Mouse (Mus musculus) layer of hippocampus, postnatal 36 days (tissue): ENCODE measurements around the gene Gpc6. TPM values are rescaled to one million over a fixed set of nuclear protein-coding genes. Genes with fewer than 3 reads are reported as not detected.
A peak's percentile ranks its signal among the peaks of the same experiment; 100 is the strongest.

Experiments
- DNase-seq, 2 experiments: peaks; one replicate each; pipeline ENCODE4 v3.0.0; 2022
- total RNA-seq, 2 experiments: library from RNA; stranded (reverse); gene quantifications; 2 replicates each; pipeline ENCODE4 v1.2.3; 2021

Gpc6 gene
- 10 to 100 TPM; 11.4 to 13.6 TPM for total RNA-seq

DNA sequence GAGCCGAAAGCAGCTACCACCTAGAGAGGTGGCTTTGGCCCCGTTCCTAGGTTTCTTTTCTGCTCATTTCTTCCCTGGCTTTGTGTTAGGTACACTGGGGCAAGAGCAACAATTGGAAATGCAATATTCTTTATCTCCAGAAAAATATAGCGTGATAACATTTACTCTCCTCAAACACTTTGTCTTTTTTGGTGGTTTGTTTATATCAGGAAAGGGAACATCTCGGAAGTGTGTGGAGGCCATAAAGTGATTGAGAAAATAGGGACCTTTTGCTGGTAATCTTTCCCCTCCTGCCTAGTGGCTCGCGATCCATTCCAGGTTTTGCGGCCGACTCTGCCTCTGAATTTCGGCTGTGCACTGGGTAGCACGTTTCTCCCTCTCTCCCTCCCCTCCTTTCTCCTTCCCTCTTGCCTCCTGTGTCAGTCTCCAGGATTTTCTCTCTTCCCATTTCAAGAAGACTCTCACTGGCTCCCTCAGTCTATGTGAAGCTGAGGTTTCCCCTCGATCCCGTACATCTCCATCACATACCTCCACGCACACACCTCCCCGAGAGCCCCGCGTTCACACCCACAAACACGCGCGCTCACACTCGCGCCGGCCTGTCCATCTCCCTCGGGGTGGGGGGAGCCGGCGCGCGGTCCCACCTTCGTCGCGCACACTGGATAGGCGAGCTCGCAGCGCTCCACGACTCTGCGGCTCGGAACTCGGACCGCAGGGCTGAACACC is at the start of gene Gpc6:
Gpc6 (plus strand) TSS at position 440 of the 726 bp plus-strand sequence.
- peak; percentile 76 to 80 for DNase-seq

DNA sequence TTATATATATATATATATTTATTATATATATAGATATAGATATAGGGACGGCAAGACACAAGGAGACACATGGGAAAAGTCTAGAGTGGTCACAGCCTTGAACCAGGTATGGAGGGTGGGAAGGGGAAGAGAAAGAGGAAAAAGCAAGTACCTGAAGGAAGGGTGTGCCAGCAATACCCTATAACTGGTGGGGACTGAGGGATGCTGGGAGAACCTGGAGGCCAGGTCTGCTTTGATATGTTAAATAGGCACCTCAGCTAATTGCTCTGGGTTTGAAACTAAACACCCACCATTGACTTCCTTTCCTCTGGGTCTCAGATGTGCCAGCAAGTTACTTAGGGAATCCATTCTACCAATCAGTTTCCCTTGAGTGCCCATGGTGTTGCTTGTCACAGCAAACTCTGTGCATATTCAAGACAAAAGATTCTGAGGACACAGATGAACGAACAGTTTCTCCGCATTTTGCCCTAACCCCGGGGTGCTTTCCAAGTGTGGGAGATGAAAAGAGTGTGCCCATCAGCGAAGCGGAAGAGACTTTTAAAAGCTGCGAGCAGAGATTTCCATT is 42.6 kb upstream of the Gpc6 start:
- no peak for DNase-seq

DNA sequence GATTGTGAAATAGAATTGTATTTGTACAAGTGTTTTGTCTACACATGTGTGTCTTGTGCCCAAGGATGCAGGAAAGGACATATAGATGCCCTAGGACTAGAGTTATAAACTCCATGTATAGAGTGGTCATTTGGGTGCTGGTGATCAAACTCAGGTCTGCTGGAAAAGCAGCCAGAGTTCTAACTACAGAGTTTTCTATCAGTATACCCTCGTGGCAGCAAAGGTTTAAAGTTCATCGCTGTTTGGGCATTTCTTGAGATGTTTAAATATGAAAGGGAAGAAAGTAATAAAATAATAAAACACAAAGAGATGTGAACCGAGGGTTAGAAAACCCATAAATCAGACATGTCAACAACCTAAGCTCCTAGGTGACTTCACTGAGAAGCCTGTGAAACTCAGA is 30.8 kb upstream of the Gpc6 start:
- no peak for DNase-seq

DNA sequence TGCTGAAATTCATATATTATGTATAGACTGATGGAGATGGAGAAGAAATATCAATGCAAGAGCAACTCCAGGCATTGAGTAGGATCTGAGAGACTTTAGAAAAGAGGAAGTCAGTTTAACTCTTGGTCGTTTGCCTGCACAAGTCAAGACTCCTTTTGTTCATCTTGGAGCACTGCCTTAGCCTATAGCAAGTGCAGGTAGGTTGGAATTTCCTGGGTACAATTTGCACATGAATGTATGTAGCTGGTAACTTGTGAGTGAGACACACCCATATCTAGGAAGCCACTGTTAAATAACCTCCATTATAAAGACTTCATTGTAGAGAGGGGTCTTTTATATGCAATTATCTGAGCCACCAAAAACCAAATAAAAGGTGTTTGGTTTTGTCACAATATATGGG is 27.1 kb upstream of the Gpc6 start:
- DNase-seq: no peak

DNA sequence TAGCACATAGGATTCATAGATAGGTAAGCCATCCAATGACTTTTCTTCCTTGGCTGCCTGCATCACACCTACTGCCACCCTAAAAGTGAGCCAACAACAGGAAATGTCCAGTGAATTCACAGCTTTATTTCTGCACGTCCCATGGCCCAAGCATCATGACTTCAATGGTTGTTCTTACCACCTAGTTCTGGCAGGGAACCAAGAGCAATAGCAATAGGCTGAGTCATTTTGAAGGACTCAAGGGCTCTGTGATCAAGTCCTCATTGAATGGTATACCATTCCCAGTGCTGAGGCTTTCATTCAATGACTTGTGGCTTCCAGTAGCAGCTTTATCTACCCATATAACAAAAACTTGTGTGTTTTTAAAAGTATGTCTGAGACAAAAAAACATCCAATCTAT is 13.3 kb upstream of the Gpc6 start:
- no peak for DNase-seq

DNA sequence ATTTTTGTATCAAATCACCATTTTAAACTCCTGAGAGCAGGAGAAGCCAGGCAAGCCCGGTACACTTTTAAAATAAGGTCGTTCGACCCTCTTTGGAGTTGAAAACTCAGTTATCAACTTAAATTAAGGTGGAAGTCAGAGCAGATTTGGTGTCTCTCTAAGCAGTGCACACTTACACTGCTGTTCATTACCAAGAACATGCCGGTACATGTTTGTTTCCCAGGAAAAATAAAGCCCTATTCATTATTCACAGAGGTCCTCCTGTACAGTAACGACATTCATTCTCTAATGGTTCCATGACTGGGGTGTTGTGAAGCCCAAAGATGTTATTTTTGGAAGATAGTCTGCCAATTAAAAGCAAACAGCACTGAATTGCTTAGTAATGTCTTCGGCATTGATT is 8.2 kb upstream of the Gpc6 start:
- no peak for DNase-seq

DNA sequence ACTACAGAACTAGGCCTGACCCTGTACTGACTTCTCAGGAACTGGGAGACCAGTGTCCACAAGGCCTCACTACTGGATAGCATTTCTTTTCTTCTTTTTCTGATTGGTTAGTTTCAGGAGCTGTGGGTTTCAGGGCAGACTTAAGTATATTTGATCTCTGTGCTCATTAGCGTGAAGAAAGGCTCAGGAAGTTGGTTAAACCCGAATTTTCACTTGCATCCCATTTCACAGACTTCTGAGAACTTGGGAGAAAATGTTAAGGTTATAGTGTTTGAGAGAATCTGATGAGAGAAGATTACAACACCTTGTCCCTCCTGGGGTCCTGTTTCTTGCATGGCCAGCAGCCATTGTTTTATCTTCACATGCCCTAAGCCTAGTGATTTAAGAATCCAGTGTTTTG is 849 bp upstream of the Gpc6 start:
- DNase-seq: no peak

DNA sequence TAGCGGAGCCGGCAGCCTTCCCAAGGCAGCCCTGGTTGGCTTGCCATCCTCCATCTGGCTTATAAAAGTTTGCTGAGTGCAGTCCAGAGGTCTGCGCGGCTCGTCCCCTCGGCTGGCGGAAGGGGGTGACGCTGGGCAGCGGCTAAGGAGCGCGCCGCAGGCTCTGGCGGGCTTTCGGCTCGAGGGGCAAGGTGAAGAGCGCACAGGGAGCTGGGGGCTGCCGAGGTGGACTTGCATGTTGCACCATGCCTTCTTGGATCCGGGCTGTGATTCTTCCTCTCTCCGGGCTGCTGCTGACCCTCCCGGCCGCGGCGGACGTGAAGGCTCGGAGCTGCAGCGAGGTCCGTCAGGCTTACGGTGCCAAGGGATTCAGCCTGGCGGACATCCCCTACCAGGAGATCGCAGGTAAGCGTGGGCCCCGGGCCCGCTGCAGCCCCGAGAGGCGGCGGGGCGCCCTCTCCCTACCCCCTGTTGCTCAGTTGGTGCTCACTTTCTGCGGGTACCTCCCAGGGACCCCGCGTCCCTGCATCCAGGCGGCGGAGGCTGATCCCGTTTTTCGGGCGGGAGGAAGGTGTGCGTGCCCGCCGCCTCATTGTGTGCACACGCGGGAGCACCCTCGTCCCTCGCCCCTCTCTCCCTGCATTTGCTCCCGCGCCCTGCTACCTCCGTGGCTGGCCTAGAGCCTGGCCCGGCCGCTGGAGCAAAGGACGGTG is 732 bp downstream of the Gpc6 start:
- DNase-seq: peak; percentile 24 to 26

DNA sequence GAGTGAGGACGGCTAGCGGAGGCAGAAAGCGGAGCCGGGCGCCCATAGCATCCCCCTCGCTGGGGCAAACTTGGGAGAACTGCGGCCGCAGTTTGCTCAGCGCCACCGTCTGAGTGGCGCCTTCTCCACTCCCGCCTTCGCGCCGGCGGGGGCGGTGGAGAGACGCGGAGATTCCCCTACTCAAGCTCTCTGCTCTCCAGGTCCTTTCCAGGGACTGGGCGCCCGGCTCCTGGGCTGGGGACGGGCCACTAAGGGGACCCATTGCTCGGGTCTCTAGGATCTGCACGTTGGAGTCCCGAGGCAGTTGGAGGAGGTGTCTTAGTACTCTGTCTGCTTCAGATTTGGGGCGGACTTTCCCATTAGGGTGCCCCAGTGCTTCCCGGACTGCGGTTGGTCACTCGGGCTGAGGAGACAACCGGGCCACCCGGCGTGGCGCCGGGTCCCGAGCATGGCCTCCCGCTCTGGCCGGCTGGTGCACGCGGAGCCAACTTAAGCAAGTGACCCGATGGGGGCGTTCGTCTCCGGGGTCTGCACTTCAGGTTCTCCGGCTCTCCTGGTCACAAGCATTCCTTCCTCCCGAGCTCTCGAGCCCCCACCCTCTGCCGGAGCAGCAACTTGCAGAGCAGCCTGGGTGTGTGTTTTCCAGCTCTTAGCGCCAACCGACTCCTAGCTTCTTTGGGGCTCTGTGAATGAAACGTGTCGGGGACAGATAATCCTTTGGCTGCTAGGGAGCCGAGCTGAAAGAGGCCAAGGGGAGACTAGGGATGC is 1.5 kb downstream of the Gpc6 start:
- peak; percentile 64 for DNase-seq

DNA sequence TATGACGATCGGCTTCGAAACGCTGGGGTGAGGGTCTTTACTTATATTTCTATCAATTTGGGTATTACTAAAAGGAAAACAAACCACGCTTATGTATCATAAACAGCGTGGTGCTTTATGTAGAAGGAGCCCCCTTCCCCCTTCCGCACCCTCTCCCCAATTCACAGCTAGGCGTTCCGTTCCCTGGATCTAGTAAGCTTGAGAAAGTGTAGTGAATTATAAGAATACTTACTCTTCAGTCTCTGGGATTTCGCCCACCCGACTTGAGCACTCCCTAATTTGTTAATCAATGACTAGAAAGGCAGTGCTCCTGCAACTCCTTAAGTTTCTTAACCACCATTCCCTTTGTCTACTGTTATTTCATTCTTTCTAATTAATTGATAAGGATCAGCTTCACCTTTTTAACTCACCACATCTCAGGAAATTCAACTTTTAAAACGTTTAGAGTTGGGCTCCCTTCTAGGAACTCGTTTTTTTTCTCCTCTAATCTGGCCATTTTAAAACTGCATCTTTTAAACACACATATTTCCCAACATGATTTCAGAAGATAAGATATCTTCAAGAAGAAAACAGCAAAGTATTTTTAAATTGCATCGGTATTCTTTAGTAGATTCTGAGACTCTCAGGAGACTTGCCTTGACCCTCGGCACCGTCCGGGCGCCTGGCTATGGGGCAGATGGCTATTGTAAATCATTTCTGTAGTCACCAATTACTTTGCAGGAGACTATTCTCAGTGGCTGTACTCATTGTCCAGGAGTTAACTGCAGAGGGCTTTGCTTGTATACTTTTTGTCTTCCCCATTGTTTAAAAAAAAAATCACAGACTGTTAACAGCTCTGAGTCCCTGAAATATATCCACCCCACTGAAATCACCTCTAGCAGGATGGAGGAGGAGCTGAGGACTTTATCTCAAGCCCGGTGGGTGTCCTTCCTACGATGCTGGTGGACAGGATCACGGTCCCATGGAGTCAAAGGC is 2.5 kb downstream of the Gpc6 start:
- no peak for DNase-seq

DNA sequence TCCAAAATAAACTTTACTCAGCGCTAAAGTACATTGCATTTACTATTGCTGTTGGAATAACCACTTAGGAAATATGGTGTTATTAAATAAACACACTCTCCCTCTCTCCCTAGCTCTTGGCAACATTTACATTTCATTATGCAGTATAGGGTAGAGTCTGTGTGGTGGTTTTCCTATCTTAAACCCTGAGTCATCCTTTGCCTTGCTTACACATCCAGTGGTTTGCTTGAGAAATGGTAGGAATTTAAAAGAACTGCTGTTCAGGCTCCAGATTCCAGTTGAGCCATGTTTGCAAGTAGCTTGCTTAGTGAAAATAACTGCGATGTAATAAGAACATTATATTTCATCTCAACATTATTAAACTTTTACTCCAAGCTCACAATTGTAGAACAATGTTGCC is 3.3 kb downstream of the Gpc6 start:
- no peak for DNase-seq

DNA sequence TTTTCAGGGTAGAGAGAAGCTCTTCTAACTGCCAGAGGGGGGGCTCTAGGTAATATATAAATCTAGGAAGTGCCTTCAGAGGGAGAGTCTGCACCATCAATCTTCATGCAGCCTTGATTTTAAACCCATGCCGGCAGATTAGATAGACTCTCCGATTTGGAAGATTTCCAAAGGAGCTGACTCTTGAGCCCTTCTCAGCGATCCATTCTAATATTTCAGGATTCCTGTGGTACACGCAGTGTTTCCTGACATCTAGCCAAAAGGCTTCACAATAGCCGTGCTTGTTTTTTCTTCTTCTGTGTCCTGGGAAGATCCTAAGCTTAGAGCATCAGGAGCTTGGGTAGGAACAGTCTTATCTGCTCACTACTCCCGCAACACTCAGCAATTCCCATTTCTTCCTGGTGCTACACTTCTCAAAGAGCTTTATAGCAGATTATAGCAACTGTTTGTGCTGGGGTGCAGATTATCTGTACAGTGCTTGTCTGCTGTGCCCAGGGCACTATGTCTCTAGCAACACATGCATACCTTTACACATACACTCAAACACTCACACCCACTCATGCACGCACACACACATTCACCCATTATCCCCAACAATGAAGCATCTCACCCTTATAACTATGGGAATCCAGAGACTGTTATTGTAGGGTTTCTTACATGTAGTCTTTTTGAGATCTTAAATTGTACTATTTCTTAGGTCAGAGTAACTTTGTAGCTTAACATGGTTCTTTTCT is 3.8 kb downstream of the Gpc6 start:
- DNase-seq: no peak

DNA sequence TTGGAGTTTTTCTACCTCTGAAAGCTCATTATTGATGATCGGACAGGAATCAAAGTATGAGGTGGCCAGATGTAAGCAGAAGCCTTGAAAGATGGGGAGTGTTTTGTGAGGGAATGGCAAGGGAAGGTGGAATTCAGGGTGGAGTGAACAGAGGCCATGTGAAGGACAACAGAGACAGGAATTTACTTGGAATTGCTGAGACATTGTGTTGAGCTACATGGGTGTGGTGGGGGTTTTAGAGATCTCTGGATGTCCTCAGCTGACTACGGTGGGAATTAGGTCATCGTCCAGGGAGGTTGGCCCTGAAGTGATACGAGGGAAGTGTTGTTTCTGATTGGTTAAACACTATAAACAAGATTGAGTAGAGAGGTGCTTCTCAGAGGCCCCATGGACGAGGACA is 8.7 kb downstream of the Gpc6 start:
- no peak for DNase-seq

DNA sequence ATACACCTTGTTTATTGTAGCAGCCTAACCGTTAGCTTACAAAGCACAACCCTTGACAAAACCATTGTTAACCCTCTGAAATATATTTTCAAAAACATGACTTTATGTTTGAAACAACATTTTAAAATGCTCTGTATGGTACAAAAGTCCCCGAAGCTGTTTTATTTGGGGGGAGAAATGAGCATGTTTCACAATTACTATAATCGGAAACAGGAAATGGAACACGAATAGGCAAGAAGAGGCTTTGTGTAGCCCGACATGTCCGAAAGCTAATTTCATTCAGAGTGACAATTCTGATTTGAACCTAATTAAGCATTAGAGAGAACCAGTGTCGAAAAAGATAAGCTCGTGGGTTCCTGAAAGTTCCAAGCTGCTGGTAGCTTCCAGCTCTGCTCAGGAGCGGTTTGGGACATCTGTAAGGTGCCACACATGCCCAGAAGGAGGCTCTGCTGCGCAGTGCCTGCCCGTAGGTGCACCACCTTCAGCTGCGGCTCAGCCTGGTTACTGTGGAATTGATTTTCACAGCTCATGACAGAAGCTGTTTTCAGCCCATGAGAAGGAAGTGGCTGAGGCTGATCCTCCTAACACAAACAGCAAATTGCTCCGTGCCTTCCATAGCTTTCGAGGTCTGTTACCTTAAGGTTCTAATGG is 12.9 kb downstream of the Gpc6 start:
- peak in 1 of 2 experiments; percentile 15 for DNase-seq

DNA sequence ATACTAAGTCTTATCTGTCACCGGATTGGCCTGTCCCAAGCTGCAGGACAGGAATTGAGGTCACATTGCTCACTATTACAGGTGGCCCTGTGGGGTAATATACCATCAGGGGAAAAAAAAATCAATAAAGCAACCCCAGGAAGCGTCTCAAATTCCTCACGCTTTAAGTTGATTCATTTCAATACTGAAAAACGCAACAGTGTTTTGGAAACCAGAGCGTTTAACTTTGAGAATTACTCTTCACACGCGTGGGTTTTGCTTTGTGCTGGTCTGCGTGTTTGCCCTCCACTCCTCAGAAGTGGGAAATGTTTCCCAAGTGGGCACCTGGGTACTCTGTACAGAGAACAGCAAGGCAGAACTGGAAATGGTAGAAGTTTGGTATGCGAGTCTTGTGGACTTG is 13.6 kb downstream of the Gpc6 start:
- DNase-seq: no peak

DNA sequence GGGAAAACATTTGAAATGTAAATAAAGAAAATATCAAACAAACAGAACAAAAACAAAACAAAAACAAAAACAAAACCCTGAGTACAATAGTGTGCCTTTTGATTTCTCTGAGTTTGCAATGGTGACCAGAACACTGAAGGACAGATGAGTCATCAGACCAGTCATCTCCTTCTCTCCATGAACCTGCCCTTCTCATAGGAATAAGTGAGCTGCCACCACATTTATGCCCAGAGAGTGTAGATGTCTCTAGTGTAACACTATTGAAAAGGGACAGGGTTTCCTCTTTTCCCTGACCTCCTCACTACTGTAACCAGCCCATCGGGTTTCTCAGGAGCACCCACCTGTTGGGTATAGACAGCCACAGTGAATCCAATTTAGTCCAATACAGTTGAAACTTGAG is 14.4 kb downstream of the Gpc6 start:
- no peak for DNase-seq

DNA sequence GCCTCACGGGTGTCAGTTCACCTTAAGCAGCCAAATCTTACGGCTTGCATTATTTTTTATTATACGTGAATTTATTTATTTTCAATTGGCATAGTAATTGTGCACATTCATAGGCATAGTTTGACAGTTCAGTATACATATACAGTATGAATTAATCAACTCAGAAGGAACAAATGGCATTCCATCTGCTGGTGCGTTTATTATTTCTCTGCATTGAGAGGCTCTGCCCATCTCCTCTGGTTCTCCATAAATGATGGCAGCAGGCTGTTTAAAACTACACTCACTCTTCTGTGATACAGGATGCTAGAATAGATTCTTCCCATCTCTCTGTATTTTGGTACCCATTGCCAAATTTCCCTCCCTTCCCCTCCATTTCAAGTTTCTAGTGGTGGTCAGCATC is 16.7 kb downstream of the Gpc6 start:
- DNase-seq: no peak

DNA sequence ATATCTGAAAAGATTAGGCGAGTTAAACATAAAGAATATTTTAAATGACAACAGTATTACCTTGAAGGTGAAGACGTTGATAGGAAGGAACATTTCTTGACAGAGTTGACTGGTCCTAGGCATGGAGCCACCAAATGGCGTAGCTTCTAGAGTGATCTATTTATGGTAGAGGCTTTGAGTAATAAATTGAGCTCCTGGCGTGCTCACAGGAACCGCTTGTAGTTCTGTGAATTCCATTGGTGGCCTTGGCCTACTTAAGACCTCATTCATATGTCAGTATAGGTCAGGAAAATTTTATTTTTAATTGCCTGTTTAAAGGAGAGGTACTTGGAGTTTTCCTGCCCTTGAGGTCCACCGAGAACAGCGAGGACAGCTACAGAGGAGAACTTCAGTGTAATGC is 18.6 kb downstream of the Gpc6 start:
- DNase-seq: no peak

DNA sequence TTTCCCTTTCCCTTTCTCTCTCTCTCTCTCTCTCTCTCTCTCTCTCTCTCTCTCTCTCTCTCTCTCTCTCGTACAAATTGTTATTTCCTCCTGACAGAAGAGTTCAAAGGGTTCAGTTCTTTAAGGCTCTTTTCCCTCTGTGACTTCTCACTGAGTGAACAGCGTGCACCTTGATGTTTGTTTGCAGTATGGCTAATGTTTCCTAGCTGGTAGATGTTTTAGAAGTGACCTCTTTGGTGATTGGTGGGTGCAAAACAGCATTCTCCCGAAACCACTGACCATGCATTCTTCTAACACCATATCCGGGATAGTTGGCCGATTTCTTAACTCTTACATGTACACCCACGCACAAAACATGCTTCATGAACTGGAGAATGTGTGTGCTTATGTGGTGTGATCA is 20.9 kb downstream of the Gpc6 start:
- DNase-seq: no peak

DNA sequence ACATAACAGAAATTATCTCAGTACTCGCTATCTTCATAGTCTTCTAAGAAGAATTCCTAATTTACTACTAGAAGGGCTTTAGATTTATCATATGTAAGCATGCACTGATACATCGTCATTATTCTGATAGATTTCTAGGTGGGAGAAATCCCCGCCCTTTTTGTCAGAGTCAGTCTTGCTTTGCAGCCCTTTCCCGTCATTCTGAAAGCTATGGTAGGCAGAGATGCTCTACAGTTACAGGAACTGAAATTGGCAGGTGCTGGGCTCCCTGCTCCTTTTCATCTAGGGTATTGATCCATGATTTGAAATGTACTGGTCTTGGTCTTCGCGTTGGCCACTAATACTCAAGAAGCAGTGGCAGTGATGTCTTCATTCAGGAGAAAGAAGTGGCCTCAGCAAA is 22.3 kb downstream of the Gpc6 start:
- no peak for DNase-seq
